Mouse (Mus musculus): ENCODE results near the gene Snrnp70.
A peak's percentile ranks its signal among the peaks of the same experiment; 100 is the strongest.

Snrnp70 gene

DNA sequence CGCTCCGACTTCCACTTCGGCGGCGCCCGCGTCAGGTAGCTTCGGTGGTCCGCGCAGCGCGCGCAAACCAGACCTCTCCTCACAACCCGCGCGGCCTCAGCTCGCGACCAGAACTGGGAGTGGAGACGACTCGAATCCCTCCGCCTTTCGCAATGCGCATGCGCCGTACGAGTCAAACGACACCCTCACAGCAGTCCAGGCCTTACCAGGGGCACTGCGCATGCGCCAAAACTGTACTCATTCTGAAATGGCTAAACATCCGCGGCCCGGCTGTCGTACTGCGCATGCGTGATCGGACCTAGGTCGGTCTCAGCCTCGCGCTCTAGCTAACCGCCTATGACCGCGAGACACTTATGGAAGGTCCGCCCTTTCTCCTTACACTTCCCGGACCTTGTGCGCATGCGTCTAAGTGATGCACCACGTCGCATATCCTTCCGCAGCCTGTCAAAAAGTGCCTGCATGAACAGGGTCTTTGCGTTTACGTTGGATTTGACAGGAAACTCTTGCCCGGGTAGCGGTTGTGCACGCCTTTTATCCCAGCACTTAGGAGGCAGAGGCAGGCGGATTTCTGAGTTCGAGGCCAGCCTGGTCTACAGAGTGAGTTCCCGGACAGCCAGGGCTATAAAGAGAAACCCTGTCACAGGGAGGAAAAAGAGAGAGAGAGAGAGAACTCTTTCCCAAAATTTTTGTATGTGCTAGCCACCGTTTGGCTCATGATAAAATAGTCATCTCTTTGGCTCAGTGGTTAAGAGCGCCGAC, at the start of gene Snrnp70:
Snrnp70 (minus strand) TSS at position 165 of the 759 bp plus-strand sequence.
- peak; percentile 100 for DNase-seq

DNA sequence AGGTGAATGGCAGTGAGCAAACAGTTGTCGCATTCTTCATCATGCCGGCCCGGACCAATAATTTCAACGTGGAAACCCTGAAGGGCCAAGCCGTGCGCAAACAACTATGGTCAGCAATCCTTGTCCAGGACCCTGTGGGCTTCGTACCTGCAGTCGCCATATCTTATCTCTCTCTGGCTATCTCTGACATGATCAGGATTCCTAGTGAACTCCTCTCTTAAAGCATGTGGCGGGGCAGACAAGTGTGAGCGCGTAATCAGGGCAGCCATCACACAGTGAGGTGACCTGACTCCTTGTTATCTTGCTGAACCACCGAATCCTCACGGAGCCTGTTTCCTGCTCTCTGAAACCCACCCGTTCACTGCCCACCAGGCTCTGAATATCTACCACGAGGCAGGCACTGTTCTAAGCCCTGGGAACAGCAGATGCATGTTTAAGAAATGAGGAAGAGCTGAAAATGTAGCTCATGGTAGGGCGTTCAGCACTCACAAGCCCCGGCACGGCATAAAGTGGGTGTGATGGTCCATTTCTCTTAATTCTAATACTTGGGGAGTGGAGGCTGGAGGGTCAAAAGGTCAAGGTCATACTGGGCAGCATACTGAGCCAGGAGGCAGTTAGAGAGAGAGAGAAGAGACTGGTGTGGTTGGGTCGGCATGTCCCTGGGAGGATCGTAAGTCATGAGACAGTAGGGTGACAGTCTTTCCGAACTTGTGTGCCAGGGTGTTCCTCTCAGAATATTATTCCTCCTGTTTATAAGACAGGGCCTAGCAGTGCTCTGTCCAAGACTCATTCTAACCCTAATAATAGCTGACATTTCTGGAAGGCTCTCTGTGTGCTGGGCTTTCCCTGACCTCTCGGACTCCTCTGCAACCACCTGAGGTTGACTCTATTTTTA, 48.2 kb upstream of the Snrnp70 start:
- DNase-seq: no peak

DNA sequence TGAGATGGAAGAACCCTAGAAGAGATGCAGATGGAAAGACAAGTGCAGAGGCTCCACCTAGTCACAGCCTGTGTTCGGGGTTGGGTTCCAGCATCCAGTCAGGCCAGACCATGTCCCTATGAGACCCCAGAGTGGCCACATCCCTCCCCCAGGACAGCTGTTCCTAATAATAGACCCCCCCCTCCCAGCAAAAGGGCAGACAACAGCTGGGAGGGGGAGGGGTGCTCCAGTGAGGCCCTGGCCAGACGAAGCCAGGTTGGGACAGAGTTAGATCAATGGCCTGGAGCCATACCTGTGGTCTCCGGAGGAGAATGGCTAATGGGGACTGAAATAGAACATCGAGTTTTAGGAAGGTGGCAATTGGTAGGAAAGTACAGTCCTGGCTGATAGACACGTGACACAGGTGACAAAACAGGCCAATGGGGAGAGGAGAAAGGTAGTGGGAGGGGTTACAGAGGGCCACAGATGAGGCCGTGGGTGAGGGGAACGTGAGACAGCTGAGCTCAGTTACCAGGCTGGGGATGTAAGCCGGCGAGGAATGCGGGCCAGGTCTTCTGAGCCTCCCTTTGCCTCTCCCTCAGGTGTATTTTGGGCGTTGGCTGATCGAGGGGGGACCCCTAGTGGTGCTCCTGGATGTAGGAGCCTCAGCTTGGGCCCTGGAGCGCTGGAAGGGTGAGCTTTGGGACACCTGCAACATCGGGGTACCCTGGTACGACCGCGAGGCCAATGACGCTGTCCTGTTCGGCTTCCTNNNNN, 42.2 kb upstream of the Snrnp70 start, which contains the start of gene Ruvbl2:
Ruvbl2 (minus strand) TSS at position 576 of the 756 bp plus-strand sequence.
- peak; percentile 36 for DNase-seq

DNA sequence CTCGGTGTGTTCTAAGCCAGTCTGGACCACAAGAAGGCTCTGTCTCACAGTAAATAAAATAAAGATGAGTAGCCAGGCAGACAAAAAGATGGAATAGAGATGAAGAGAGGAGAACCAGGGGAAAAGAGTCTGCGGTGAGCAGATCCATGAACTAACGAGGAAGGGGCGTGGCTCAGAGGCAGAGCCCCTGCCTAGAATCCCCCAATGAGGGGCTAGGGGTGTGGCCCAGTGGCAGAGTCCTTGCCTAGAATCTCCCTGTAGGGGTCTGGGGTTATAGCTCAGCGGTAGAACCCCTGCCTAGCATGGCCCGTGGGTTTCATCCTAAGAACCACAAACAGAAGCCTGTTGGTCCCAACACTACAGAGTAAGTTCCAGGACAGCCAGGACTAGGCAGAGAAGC, 41.5 kb upstream of the Snrnp70 start:
- DNase-seq: no peak

DNA sequence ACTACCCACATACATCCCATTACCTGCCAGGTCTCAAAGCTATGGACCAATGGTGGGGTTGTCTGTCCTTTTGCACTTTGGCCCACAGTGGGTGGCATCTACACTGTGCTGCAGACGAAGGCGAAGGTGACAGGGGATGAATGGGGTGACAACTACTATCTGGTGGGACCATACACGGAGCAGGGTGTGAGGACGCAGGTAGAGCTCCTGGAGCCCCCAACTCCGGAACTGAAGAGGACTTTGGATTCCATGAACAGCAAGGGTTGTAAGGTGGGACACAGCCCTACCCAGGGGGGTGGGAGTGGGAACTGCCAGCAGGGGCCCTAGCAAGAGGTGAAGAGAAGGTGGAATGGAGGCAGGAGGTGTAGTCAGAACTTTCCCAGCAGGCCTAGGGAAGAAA, 40.9 kb upstream of the Snrnp70 start:
- no peak for DNase-seq

DNA sequence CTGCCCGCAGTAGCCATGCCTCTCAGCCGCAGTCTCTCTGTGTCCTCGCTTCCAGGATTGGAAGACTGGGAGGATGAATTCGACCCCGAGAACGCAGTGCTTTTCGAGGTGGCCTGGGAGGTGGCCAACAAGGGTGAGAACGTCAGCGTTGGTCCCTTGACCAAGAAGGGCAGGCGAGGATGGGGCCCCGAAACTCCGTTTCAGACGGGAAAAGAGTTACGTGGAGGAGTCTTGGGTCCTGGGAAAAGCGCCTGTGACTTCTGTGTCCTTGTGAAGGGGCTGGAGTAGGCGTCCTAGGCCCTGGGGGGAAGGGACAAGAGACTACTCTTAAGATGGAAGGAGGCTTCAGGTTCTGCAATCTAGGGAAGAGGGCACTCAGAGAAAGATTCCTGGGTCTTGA, 39.5 kb upstream of the Snrnp70 start:
- no peak for DNase-seq

DNA sequence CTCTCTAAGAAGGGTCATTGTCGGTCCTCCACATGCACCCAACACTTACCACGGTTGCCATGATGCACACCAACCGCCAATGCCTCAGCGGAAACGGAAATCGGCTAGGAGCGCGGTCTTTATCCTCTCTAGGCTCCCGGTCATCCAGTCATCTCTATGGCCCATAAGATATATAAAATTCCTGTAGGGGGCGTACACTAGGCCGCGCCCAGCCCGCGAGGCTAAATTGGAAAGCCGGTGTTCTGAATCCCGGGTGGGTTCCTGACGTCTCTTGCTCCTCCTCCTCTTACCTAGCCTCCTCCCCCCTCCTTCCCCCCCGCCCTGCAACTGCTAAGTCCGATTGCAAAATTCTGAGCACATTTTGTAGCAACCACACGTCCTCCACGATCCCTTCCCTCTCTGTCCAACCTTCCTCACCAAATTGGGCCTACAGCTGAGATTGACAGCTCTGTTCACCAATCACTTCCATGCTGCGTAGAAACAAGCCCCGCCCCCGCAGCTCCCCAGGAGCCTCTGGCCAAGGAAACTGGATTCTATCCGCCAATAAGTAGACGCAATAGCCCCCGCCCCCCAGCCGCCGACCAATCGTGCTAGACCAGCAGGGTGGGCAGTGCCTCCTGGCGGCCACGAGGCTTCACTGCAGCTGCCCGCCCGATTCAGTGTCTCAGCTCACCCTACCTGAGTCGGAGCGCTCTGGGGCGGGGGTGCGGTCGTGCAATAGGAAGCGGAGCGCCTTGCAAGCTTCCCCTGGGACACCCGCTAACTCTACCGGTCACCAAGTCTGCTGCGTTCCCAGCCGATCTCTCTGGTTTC, 38.9 kb upstream of the Snrnp70 start, which contains the start of gene Gys1:
Gys1 (plus strand) TSS at position 642 of the 813 bp plus-strand sequence.
- peak; percentile 100 for DNase-seq

DNA sequence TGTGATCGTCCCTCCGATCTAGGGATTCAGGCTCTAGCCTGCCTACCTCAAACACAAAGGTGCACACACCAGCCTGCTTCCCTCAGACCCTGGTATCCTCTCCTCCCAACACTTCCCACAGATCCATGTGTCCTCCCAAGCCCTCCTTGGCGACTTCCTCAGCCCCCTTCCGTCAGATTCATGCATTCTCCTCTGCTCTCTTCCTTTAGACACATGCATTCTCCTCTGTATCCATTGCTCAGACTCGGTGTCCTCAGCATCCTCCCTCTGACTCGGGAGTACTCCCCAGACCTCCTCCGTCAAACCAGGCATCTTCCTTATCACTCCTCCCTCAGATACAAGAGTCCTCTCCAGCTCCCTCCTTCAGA, 38.3 kb upstream of the Snrnp70 start:
- DNase-seq: no peak

DNA sequence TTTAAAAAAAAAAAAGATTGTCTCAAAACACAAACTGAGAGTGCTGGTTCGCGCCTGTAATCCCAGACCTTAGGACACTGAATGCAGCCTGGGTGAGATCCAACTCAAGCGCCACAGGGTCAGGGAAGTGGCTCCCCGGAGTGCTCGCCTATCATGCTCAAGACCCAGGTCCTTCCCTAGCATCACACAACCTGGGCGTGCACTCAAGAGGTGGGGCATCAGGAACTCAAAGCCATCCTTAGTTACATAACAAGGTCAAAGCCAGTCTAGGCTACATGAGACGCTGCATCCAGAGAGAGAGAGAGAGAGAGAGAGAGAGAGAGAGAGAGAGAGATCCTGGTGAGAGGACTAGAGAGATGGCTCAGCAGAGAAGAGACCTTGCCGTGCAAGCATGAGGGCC, 31.0 kb upstream of the Snrnp70 start:
- DNase-seq: no peak

DNA sequence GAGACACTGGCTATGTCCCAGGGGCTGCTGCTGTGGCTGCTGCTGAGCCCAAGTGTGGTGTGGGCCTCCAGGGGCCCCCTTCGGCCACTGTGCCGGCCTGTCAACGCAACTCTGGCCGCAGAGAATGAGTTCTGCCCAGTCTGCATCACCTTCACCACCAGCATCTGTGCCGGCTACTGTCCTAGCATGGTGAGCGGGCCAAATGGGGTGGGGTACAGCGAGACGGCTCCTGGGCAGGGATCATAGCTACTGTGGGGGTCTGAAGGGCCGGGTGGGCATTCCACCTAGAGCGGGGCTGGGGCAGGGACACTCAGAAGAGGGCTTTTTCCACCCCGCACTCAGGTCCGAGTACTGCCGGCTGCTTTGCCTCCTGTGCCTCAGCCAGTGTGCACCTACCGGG, 25.7 kb upstream of the Snrnp70 start:
- DNase-seq: no peak

DNA sequence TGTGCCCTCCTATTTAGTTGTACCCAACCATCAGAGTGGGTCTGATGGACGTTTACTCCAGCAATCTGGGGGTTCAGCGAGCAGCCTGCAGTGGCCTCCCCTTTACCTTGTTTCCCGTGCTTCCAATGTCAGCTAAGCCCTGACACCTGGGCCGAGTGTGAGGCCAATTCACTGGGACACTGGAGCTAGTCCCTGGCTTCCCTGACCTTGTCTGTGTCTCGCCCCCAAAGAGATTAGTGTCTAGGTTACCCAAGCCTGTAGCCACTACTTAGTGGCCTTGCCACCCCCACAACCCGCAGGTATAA, 25.0 kb upstream of the Snrnp70 start, which contains the start of gene Lhb:
Lhb (plus strand) TSS at position 206 of the 305 bp plus-strand sequence.
- DNase-seq: no peak

DNA sequence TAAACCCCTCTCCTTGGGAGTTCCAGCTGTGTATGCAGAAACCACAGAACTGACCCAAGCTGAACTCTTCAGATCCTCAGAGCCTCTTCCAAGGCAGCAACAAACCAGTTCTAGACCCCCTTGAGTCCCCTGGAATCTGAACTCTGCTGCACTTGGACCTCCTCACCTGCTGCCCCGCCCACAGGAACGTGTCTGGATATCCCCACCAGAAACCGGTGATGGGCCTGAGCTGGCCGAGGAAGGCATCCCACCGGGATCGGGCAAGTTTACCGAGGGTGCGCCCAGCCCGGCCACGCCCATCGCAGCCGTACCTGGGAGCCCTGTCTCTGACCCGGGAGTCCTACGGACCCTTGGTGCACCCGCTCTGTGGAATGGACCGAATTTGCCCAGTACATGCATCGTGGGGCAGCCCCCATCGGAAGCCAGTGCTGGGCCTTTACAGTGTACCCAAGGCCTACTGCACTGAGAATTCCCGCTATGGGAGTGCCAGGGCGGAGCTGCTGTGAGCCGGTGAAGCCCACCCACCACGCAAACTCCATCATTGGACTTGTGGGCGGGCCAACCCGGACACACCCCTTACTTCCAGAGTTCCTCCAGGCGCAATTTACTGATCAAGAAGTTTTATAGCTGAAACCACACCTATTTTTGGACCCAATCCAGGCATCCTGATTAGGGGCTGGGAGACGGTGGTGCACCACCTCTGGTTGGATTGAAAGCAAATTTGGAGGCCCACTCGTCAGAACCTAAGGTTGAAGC, 24.5 kb upstream of the Snrnp70 start:
- DNase-seq: no peak

DNA sequence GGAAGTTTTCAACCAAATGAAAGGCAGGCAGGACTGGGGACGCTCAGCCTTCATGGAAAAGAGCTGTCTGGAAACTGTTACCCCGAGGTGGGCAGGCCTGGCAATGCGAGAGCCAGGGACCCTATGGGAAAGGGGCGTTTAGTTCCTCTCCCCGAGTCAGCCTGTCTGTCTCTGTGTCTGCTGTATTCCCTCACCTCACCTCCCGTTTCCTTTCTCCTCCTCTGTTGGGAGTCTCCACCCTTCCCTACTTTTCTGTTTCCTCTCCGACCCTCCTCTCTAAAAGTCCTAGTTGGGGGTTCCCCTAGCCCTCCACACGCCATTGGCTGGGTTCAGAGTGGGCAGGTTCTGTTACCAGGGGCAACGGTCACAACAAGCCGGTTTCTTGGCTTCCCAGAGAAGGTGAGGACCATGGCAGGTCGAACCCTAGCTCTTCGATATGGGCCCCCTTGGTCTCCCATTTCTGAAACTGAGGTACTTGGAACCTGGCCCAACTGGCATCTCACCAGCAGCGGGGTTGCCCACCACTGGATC, 22.5 kb upstream of the Snrnp70 start:
- no peak for DNase-seq

DNA sequence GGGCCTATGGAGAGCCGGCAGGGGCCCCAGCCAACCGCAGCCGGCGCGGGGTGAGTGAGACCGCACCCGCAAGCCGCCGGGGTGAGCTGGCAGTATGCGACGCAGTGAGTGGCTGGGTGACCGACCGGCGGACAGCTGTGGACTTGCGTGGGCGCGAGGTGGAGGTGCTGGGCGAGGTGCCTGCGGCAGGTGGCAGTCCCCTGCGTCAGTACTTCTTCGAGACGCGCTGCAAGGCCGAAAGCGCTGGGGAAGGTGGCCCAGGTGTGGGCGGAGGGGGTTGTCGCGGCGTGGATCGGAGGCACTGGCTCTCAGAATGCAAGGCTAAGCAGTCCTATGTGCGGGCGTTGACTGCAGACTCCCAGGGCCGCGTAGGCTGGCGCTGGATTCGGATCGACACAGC, 20.1 kb upstream of the Snrnp70 start:
- DNase-seq: no peak

DNA sequence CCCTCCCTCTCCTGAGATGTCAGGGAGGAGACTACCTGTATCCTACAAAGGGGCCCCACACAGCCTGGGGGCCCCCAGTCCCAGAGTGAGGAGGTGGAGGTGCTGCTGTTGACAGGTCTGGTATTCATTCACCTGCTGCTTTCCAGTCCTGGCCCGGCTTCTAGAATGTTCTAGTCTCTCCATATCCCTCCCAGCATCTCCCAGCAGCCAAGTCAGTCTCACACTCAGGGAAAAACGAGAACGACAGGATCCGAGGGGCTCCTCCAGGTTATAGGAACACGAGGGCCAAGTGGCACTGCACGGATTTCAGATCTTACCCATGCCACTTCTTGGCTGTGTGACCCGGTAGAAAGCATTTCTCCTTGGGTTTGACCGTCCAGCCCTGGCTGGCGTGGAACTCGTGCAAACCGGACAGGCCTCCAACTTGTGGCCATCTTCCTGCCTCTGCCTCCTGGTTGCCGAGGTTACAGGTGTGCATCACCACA, 19.2 kb upstream of the Snrnp70 start:
- no peak for DNase-seq

DNA sequence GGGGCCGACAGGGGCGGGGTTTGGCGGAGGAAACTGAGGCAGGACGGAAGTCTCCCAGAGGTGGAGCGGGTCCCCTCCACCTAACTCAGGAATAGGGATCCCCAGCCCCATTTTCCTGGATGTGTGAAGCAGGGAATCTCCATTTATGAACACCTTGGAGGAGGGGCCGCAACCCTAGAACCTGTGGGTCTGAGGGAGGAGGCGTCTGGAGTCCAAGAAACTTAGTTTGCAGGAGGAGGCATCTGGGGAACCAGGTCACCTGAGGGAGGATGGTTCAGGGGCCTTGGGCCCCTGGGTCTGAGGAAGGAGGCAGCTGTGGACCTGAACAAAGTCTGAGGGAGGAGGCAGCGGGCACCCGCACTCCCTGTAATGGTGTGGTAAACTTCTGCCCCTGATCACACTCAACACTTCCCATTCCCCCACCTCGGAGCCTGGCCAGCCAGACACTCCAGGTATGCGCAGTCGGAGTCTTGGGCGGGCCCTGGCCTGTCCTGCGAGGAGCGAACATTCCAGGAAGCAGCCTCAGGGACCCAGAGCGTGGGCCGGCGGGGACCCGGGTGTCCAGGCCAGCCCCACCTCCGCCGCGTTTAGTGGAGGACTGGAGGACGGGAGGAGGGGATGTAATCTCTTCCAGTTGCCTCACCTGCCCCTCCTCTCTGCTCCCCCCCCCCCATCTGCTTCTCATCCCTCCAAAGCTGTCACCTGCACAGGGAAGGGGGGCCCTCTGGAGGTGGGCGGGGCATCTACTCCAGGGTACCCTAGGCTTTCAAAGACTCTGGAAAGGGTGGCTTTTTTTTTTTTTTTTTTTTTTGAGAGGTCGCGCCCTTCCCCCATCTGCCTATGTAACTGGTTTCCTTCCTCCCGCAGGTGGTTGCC, 18.6 kb upstream of the Snrnp70 start:
- DNase-seq: peak; percentile 46

DNA sequence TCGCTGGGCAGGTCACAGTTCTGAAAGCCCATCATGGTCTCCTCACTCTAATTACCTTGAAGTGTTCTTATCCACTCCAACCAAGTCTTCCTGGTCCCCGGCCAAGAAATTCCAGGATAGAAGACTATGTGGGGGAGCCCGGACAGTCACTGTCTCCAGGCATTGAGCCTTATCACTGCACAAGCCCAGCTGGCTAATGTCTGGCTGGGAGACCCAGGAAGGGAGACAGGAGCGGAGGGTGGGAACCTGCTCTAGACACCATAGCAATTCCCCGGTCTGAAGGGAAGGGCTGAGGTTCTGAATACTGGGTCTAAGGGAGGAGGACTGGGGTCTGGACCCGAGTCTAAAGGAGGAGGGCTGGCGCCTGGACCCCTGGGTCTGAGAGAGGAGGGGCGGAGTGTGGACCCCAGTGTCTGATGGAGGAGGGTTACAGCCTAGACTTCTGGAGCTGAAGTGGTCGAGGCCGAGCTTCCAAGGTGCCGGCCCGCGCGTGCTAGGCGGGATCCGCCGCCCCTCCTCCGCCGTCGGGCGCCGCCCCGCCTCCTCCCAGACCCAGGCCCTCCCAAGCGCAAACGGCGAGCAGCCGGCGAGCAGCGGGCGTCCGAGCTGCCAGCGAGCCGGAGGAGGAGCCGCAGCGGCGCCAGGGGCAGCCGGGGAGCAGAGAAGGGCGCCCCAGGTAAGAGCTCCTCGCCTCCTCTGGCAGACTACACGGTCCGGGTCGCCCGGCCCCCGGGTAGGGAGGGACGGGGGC, 17.7 kb upstream of the Snrnp70 start, which contains the start of gene Ntf5:
Ntf5 (plus strand) TSS at position 583 of the 751 bp plus-strand sequence.
- DNase-seq: peak; percentile 26

DNA sequence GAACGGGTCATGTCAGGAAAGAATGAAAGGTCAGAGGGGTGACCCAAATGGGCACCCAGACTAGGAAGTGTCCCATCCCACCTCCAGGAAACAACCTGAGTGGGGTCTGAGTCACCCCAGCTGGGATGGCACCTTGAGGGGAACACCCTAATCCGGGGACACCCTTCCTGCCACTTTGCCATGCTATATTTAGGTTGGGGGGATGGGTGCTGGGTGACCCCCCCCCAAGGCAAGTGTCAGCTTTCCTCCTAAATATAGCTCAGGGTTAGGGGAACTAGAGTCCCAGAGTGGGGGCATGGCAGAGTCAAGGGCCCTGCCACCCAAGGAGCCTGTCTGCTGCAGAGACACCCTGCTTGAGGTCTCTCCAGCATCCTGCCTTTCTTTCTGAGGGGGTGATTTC, 16.9 kb upstream of the Snrnp70 start:
- no peak for DNase-seq

DNA sequence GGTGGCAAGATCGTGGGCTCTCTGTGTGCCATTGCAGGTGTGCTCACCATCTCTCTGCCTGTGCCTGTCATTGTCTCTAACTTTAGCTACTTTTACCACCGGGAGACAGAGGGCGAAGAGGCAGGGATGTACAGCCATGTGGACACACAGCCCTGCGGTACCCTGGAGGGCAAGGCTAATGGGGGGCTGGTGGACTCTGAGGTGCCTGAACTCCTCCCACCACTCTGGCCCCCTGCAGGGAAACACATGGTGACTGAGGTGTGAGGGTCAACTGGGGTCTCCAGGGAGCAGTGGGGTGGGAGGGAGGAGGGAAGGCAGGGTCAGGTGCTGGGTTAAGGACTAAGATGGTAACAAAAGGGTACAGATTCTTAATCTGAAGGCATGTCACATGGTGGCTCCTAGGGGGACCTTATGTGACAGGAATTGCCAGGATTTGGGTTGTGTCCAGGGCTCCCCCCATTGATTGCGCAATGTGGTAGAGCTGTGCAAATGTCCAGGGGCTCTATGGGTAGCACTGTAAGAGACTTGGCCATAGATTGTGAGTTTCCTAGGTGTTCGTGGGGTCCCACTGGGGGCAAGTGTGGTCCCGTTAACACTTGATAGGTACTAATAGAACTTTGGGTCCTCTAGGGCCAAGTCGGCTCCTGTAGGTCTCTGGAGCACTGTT, 14.1 kb upstream of the Snrnp70 start:
- no peak for DNase-seq
